Mouse (Mus musculus) erythroid progenitor cell, adult 5-6 weeks (primary cell): ENCODE data around the gene Nbr1. TPM values are rescaled to one million over a fixed set of nuclear protein-coding genes. Genes with fewer than 3 reads are reported as not detected.
A peak's percentile ranks its signal among the peaks of the same experiment; 100 is the strongest.
"Not testable (repeated sequence)": the region's sequence is repeated elsewhere in the genome, so short reads cannot be mapped to it uniquely, and the experiment has no call there.

Experiments used
- ATAC-seq: replicated peaks from 2 replicates; pipeline ENCODE4 v1.8.0; 2016; ENCODE audit warnings: moderate number of reproducible peaks, mild to moderate bottlenecking, moderate TSS enrichment, inconsistent platforms; ENCODE audit not compliant: poor library complexity, low FRiP score, severe bottlenecking
- total RNA-seq, 2 experiments: library from RNA; stranded (forward) in 1 of 2; stranded (reverse) in 1 of 2; fragments of 150-400 nt in 1 of 2; fragments of 186-747, 209-891 nt in 1 of 2; gene quantifications; 2 replicates each; pipeline versions ENCODE4 v1.2.3 to v1.2.4; 2015 to 2017; ENCODE audit warnings: low replicate concordance in 2 of 2

The Nbr1 gene
- total RNA-seq, 2 experiments from 2014 or later = 107 to 112 TPM

DNA sequence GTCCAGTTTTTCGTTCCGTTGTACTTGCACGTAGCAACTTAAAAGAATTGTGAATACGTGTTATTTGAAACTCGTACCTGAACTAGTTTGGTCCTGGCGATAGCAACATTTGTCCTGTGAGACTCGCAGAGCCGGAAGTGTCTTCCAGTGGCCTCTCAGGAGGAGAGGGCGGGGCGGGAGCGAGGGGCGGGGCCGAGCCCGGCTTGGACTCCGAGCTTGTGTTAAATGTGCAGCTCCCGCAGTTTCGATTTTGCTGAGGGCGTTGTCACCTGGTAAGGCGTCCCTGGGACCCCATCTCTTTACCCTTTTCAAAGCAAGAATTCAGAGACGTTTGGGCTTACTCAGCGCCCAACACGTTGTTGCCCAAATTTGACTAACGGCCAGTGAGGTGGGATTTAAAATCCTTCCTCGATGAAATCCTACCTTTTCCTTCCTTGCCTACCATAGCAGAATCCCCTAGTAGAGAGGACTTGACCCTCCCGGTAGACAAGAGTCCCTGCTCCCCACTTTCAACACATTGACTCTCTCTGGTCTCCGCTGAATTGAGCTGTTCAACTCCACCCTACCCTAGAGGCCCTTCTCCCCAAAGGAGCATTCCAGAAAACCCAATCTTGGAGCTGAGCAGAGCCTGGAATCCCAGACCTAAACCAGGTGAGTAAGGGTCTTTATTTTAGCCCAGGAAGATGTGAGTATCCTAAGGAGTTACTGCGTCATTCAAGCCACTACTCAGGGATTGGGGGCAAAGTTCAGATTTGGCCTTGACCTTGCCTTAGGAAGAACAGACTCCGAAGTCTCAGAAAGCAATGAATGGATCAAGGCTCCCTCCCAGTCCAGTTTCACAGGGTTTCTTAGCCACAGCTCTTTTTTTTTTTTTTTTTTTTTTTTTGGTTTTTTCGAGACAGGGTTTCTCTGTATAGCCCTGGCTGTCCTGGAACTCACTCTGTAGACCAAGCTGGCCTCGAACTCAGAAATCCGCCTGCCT is 30.4 kb downstream of the Nbr1 start, which contains the start of gene Tmem106a:
Gene Tmem106a (plus strand): TSS at position 189 of the 982 bp plus-strand sequence.
- peak; percentile 93 for ATAC-seq

DNA sequence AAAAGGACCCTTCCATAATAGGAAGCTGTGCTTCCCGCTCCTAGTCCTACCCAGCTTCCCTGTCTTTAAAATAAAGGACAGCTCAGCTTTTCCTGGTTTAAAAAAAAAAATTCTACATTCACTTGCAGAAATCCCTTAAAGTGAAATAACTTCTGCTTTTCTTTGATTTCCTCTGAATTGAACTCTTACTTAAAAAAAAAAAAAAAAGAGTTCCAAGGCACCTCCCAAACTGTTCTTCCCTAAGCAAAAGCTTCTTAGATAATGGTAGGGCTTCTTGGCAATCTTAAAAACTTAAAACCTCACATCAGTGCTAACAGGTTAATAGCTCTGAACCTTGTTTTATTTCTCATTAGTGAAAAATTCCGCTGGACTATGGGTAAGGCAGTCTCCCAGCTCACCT is 31.3 kb downstream of the Nbr1 start:
- no peak for ATAC-seq

DNA sequence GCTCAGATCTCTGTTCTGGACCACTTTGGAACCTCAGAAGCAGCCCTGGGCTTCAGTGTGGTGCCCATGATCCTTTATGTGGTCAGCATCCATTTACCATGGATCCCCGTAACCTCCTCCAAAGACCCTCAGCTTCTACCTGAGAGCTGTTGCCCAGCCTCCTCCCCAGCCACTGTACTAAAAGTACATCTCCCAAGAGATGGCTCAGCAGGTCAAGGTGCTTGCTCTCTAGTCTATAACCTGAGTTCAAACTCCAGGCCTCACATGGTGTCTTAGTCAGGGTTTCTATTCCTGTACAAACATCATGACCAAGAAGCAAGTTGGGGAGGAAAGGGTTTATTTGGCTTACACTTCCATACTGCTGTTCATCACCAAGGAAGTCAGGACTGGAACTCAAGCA is 33.1 kb downstream of the Nbr1 start:
- not testable (repeated sequence) for ATAC-seq

DNA sequence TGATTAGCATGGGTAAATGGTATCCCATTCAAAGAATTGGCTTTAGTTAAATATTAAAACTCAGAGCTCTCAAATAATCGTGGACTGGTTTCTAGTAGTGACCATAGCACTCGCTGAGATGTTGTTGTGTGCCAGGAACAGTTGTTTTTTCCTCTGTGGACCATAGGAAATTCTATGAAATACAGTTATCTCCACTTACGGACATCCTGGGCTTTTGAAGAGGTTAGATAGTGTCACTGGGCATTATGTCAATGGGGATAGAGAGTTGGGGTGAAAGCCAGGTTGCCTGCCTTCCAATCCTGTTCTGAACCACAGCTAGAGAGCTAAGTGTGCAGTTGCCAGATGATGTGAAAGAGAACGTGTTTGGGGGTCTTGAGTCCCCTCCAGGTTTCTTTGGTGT is 33.9 kb downstream of the Nbr1 start:
- no peak for ATAC-seq

DNA sequence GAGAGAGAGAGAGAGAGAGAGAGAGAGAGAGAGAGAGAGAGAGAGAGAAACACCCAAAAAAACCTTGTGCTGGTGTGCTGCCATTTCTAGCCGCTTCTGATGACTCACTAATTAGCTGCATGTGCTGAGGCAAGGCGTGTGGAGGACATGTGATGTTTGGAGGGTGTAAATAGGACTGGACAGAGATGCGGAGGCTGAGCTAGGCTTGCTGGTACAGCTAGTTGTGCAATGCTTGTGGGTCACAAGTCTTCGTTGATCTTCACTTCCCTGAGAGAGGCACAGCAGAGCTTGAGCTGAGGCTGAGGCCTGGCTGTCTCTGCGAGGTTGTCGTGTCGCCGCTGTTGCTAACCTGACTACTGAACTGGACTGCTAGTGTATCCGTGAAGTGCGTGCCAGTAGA is 35.7 kb downstream of the Nbr1 start:
- no peak for ATAC-seq

DNA sequence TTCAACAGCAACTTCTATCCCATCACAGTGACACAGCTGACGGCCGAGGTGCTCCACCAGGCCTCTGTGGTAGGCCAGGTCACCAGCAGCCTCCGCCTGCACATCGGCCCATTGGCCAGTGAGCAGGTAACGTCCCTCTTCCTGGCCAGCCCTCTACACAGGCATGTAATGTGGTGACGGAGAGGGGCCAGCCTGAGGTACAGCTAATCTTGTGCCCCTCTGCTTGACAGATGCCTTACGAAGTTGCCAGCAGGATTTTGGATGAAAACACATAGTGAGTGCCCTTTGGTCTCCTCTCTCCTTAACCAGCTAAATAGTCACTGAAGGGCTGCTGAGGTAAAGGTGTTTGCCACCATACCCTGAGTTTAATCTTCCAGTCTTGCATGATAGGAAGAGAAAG is 36.9 kb downstream of the Nbr1 start:
- no peak for ATAC-seq

DNA sequence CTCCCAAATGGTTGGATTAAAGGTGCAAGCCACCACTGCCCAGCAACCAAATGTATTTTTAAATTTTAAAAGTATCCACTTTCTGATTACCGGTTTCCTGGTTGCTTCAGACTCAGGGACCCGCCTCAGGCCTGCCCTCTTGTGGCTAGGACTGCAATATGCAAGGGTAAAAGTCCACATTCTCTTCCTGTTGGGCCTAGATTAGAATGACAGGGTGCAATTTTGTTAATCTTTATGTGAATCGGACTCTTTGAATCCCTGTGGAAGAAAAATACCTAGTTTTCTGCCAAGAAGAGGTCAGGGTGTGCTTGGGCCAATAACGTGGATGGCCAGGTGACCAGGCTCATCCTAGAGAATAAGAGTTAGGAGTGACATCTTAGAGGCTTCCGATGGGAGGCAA is 37.5 kb downstream of the Nbr1 start:
- peak; percentile 82 for ATAC-seq

DNA sequence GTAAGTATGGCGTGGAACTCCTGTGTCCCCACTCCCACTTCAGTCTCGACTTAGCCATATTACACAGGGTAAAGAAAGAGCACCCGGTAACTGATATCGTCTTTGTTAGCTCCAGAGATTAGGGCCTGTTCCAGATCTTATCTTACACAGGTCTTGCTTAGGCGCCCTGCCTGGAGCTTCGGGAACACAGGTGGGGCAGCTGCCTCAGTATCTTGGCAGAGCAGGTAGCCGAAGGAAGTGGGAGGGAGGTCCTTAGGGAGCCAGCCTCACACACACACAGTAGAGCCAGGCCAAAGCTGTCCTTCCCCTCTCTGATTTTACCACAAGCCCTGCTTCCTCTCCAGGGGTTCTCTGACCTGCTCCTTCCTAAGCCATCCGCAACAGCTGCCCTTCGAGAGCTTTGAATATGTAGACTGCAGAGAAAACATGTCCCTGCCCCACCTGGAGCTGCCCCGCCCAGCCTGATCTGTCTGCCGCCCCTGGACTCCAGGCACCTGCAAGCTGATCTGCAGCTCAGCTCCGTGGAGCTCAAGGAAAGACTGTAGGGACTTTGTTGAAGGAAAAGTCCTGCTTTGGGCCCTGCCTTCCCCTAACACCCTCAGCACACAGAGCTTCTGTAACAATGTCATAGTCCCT is 38.2 kb downstream of the Nbr1 start:
- ATAC-seq = no peak

DNA sequence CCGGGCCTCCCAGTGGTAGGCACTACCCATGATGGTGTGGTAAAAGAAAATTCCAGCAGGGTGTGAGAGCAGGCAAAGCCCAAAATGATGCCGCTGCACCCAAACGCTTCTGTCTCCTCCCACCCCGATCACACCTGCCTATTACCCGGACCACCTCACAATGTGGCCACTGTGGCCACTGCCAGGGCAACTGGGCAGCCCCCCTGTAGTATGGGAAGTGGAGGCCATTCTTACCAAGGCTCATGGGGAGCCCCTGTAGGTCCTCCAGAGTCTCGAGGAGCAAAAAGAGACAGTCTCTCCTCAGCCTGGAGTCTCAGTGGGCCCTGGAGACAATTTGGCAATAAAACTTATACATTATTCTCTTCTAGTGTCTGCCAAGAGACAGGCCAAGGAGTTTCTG is 47.2 kb downstream of the Nbr1 start, which contains the start of gene Gm11634:
Gene Gm11634 (minus strand): TSS at position 101 of the 400 bp plus-strand sequence.
- no peak for ATAC-seq

DNA sequence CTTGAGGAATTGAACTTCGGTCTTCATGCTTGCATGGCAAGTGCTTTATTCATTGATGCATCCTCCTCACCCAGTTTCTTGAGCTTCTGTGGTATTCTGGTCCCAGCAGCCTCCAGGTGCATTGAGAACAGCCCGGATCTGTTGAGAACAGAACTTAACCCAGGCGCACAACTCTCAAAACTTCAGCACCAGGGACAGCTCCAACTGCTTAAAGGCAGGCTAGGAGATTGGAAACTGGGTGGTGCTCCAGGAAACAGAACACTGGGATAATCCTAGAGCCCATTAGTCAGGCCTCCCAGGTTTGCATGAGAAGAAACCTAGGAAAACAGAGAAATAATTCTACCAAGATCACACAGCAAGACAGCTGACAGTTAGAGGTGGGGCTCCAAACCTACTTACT is 50.5 kb downstream of the Nbr1 start:
- no peak for ATAC-seq

DNA sequence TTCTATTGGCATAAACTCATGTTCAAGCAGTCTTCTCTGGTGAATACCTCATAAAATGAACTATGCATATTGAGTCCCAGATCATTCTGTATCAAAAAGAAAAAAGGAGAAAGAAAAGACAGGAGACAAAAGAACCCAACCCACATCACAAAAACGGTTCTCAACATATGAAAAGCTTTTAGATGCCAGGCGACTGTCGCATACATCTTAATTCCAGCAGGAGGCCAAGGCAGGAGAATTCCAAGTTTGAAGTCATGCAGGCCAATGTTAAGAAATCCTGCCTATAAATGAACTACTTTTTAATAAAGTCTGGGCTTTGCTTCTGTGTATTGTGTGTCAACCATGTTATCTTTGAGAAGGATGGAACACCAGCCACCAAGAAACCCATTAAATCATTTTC is 52.2 kb downstream of the Nbr1 start:
- ATAC-seq = no peak

DNA sequence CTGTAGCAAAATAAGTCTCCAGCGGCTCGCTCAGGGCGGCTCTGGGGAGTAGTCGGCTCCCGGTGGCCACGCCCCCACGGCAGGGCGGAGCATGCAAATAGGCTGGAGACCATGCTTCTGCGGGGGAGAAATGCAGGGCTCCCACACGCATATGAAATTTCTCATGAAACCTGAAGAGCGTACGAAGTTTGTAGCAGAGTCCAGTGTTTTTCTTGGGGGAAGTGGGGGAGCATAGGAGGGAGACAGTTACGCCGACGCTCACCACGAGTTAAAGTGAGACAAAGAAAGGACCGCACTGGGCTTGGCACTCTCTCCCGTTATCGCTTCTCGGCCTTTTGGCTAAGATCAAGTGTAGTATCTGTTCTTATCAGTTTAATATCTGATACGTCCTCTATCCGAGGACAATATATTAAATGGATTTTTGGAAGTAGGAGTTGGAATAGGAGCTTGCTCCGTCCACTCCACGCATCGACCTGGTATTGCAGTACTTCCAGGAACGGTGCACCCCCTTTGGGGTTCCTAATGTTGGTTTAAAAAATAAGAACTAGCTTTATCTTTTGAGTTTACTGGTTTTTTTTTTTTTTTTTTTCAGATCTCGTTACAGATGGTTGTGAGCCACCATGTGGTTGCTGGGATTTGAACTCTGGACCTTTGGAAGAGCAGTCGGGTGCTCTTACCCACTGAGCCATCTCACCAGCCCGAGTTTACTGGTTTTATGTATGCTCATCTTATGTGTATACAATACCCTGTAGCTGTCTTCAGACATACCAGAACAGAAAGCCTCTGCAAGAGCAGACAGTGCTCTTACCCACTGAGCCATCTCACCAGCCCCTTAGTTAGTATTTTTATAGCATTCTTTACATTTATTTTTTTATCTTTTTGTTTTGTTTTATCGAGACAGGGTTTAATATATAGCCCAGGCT is 52.8 kb downstream of the Nbr1 start:
- ATAC-seq = peak; percentile 98

DNA sequence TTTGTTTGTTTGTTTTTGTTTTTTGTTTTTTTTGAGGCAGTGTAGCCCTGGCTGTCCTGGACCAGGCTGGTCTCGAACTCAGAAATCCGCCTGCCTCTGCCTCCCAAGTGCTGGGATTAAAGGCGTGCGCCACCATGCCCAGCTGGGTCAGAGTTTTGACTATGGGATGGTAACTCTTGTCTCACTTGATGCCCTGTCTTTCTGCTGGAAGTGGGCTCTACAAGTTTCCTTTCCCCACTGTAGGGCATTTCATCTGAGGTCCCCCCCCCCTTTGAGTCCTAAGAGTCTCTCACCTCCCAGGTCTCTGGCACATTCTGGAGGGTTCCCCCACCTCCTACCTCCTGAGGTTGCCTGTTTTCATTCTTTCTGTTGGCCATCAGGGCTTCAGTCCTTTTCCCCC is 55.2 kb downstream of the Nbr1 start:
- not testable (repeated sequence) for ATAC-seq

DNA sequence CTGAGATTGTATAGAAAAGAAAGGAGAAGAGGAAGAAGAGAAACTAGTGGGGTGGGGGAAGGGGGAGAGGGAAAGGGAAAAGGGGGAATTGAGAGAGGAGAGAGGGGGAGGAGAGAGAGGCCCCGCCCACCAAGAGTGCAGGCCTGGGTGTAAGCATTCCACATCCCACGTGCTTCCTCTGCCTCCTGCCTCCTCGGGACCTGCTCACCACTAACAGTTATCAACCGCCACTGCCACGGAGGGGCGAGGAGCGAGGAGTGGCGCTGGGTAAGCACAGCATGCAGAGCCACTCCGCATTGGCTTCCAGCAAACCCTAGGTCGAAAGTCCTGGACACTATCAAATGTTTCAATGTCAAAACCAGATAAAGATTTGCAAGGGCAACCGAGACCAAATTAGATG is 58.5 kb downstream of the Nbr1 start:
- ATAC-seq = 0 out of 2 replicates have a peak, but pooled peaks have one; percentile 47

DNA sequence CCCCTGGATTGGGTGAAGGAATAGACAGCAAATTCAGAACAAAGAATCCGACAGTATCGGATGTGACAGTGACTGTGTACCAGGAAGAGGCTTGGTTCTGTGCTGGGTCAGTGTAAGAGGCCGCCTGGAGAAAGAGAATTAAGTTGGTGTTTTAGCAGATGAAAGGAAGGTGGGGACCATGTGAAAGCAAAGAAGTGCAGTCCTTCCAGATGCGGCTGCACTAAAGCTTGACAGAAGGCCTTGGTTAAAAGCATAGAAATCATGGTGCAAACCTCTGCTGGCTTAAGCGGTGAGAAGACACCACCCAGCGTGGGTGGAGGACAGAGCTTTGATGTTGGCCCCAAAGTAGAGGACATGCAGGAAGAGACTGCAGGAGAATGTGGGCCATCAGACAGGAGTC is 61.6 kb downstream of the Nbr1 start:
- no peak for ATAC-seq

DNA sequence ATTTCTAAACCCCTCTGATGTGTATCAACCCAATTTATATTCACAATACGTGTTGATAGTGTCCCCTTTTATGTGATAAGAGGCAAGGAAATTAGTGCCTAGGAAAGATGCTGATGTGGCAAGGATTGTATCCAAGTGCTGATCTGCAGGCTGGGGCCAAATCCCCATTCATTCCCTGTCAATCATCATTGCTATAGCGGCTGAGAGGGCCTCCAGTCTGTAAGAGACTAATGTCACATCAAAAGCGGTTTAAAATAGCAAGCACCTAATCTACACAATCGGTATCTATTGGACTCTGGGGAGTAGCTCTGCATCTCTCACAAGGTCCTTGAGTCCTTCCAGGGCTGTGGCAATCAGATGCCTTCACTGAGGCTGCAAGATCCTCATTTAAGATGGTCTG is 62.2 kb downstream of the Nbr1 start:
- ATAC-seq = no peak

DNA sequence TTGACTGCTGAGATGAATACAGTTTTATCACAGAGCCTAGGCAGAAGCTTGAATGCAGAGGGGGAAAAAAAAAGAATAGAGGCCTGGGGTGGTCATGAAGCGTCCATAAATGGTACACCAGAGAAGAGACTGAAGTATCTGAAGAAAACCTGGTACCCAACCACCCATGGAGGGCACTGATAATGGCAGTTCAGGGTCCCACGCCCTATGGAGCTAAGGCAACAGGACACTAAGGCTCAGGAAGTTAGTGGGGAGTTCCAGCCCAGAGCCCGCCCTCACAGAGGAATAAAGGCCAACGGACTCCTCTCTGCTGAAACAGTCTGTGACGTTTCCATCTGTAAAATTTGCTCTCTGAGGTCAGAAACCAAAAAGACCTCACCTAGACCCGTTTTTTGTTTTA is 63.4 kb downstream of the Nbr1 start:
- peak; percentile 78 for ATAC-seq

DNA sequence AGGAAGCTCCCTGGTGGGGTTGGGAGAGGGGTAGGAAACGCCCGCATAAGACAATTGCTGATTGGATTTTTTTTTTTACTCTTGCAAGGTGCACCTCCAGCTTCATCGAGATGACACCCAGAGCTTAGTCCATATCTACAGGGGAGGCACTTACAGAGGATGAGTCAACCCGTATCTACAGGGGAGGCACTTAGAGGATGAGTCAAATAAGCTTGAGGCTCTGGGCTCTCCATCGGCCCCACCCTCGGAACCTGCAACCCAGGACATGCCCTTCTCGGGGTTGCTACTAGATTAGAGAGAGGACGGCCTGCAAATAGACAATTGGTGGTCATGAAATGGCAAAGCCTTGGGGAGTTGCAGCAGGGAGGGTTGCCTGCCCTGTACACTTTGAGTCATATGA is 64.2 kb downstream of the Nbr1 start:
- no peak for ATAC-seq

DNA sequence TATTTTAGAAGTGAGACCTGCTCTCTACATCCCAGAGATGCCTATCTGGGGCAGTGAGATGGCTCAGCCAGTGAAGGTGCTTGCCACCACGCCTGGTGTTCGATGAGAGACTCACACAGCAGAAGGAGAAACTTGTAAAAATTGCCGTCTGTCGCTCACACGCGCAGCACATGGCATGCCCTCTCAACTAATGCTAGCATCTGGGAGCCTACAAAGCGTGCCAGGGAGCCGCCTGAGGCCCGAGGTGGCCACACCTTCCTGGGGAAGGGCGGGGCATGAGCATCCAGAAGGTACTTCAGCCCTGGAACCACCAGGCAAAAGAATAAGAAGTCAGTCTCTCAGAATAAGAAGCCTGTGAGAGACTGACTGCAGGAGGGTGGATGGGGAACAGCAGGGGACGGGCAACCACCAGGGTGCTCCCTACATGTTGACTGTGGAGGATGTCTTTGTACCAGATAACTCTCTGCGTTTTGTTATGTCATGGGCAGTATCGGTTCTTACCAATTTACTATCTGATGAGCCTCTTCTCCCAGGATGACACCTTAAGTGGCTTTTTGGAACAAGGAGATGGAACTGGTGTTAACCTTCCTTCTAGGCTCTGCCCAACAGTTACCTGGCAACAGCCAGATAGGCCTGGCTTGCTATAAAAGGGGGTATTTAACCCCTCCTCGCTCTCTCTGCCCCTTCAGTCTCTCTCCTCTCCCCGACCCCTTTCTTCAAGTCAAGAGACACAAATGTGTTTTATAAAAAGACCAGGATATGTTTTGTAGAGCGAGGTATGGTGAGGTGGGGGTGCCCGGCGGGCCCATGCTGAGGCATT is 65.2 kb downstream of the Nbr1 start:
- peak; percentile 74 for ATAC-seq
